11 mouse cellular contexts compared by ENCODE assay signal in the genomic region with DNA sequence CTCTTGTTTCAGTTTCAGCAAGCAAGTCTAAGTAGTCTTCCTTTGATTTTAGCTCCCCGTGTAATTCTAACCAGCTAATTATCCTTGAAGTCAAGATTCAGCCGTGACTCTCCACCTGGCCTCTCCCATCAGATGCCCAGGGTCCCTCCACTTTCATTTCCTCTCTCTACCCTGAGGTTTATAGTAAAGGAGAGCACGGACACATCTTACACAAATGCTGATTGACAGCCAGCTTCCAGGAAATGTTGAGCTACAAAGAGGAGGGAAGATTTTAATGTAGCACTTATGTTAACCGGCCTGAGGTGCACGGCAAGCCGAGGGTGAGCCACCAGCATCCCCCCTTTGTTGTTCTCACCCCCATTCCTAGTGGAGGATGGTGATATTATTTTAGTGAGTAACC. TPM values are rescaled to one million over a fixed set of nuclear protein-coding genes. Genes with fewer than 3 reads are reported as not detected.
DNase-seq lines count a peak whose midpoint lies in the region; ATAC-seq and TF ChIP-seq lines count a peak whose summit lies in the region.
"Had no signal": no experiment of that assay in that cellular context is flagged by ENCODE, and none has a peak within 500 bp of the region (broad histone marks: within the 10 kb centered on the region; RNA-seq: fewer than 3 reads in every experiment).

No protein-coding gene starts in this region.

- H3K4me2 ChIP-seq in liver, embryonic 12.5 days, result 0 out of 2 replicates have a peak overlapping the region, but pooled peaks have one; percentile 0
- no peak overlapping the region for H3K4me2 ChIP-seq in liver, postnatal 0 days (ENCODE audit: low read depth, low read length)
- H3K4me2 ChIP-seq in heart, postnatal 0 days (ENCODE audit: low read depth, low read length), result peak overlapping the region; percentile 92
- peak overlapping the region; percentile 87 for H3K4me2 ChIP-seq in midbrain, embryonic 14.5 days (ENCODE audit: low read length)

- H3K9ac ChIP-seq in liver, embryonic 12.5 days, result no peak overlapping the region
- H3K9ac ChIP-seq in liver, postnatal 0 days (replicated peaks), result no peak overlapping the region
- H3K9ac ChIP-seq in heart, postnatal 0 days (replicated peaks; ENCODE audit: low read depth, low read length), result peak overlapping the region; percentile 65
- H3K9ac ChIP-seq in midbrain, embryonic 14.5 days (replicated peaks; ENCODE audit: low read length), result peak overlapping the region; percentile 61

- ATAC-seq in liver, embryonic 12.5 days, result no peak
- no peak for ATAC-seq in liver, postnatal 0 days
- no peak for ATAC-seq in heart, postnatal 0 days (ENCODE audit: insufficient read depth, low read depth)
- no peak for ATAC-seq in midbrain, embryonic 14.5 days (ENCODE audit: low FRiP score, low TSS enrichment)

- DNase-seq in liver, postnatal 0 days, result no peak
- peak; percentile 24 for DNase-seq in embryonic facial prominence, embryonic 10.5 days (ENCODE audit: low spot score)
- no peak for DNase-seq in heart, postnatal 0 days (ENCODE audit: low spot score)
- peak; percentile 58 for DNase-seq in midbrain, embryonic 14.5 days
- DNase-seq in frontal cortex, postnatal 25 days (ENCODE audit: low spot score in 2 of 2), result no peak
- DNase-seq in layer of hippocampus, adult 2 months (ENCODE audit: low spot score in 2 of 2), result no peak
- DNase-seq in left cerebral cortex, adult 9 months (ENCODE audit: low spot score in 2 of 2), result no peak
- DNase-seq: adrenal gland, adult 8-10 months; cerebellum, postnatal 14 days; gastrocnemius, postnatal 10 days had no signal

- TF ChIP-seq EP300 in liver, postnatal 0 days (IDR thresholded peaks at IDR 0.05; ENCODE audit: low read depth), result no peak
- TF ChIP-seq EP300 in heart, postnatal 0 days (IDR thresholded peaks at IDR 0.05; ENCODE audit: low read depth), result no peak

- peaks cover 29% of the 10 kb centered on the region for H3K27me3 ChIP-seq in liver, embryonic 12.5 days (replicated peaks)
- peaks cover 37% of the 10 kb centered on the region for H3K27me3 ChIP-seq in liver, postnatal 0 days (ENCODE audit: insufficient read depth, low read length)
- H3K27me3 ChIP-seq in embryonic facial prominence, embryonic 10.5 days (replicated peaks; ENCODE audit: low read depth, poor library complexity, severe bottlenecking), result peaks cover 35% of the 10 kb centered on the region
- peaks cover 22% of the 10 kb centered on the region for H3K27me3 ChIP-seq in heart, postnatal 0 days (ENCODE audit: control insufficient read depth, insufficient read depth, low read length)
- H3K27me3 ChIP-seq in midbrain, embryonic 14.5 days (ENCODE audit: control insufficient read depth, insufficient read depth, low read length), result no peaks in the 10 kb centered on the region

- H3K27ac ChIP-seq in liver, embryonic 12.5 days, result no peak overlapping the region
- H3K27ac ChIP-seq in liver, postnatal 0 days (ENCODE audit: low read depth), result no peak overlapping the region
- no peak overlapping the region for H3K27ac ChIP-seq in embryonic facial prominence, embryonic 10.5 days (replicated peaks)
- H3K27ac ChIP-seq in heart, postnatal 0 days (ENCODE audit: low read depth), result peak overlapping the region; percentile 78
- H3K27ac ChIP-seq in midbrain, embryonic 14.5 days (replicated peaks; ENCODE audit: low read depth, low read length), result peak overlapping the region; percentile 97; the same call in 1 of the 2 replicates
- no peak overlapping the region for H3K27ac ChIP-seq in layer of hippocampus, adult 2 months

- H3K9me3 ChIP-seq in liver, embryonic 12.5 days (replicated peaks), result no peaks in the 10 kb centered on the region
- H3K9me3 ChIP-seq in liver, postnatal 0 days (ENCODE audit: low read length), result no peaks in the 10 kb centered on the region
- no peaks in the 10 kb centered on the region for H3K9me3 ChIP-seq in embryonic facial prominence, embryonic 10.5 days
- no peaks in the 10 kb centered on the region for H3K9me3 ChIP-seq in heart, postnatal 0 days (replicated peaks; ENCODE audit: control insufficient read depth, low read length)
- H3K9me3 ChIP-seq in midbrain, embryonic 14.5 days (ENCODE audit: control insufficient read depth, low read length), result no peaks in the 10 kb centered on the region

- 51% methylated on average over 6 of the region's 6 CpGs for WGBS in liver, embryonic 12.5 days (ENCODE audit: insufficient replicate concordance)
- WGBS in liver, postnatal 0 days (ENCODE audit: insufficient replicate concordance), result 43% methylated on average over 6 of the region's 6 CpGs
- WGBS in embryonic facial prominence, embryonic 10.5 days, result 9% methylated on average over 6 of the region's 6 CpGs
- WGBS in heart, postnatal 0 days, result 31% methylated on average over 6 of the region's 6 CpGs
- 2% methylated on average over 6 of the region's 6 CpGs for WGBS in midbrain, embryonic 14.5 days

- peaks cover 49% of the 10 kb centered on the region for H3K4me1 ChIP-seq in liver, embryonic 12.5 days
- peaks cover 24% of the 10 kb centered on the region for H3K4me1 ChIP-seq in liver, postnatal 0 days (ENCODE audit: insufficient read depth)
- peaks cover 70% of the 10 kb centered on the region for H3K4me1 ChIP-seq in embryonic facial prominence, embryonic 10.5 days
- H3K4me1 ChIP-seq in heart, postnatal 0 days (ENCODE audit: control insufficient read depth, insufficient read depth), result peaks cover 7% of the 10 kb centered on the region
- peaks cover 33% of the 10 kb centered on the region for H3K4me1 ChIP-seq in midbrain, embryonic 14.5 days (ENCODE audit: control insufficient read depth, insufficient read depth, low read length)

- no peak for TF ChIP-seq CTCF in liver, postnatal 0 days (IDR thresholded peaks at IDR 0.05; ENCODE audit: low read depth)
- TF ChIP-seq CTCF in heart, postnatal 0 days (IDR thresholded peaks at IDR 0.05; ENCODE audit: low read depth), result no peak
- TF ChIP-seq CTCF in layer of hippocampus, adult 2 months (conservative IDR thresholded peaks at IDR 0.05), result no peak

- 0 out of 2 replicates have a peak, but pooled peaks cover 2% of the 10 kb centered on the region for H3K36me3 ChIP-seq in liver, embryonic 12.5 days
- no peaks in the 10 kb centered on the region for H3K36me3 ChIP-seq in liver, postnatal 0 days (replicated peaks; ENCODE audit: insufficient read depth, low read length)
- H3K36me3 ChIP-seq in embryonic facial prominence, embryonic 10.5 days (replicated peaks), result 0 out of 2 replicates have a peak, but pooled peaks cover 2% of the 10 kb centered on the region
- H3K36me3 ChIP-seq in heart, postnatal 0 days (replicated peaks; ENCODE audit: control insufficient read depth, insufficient read depth, low read length), result no peaks in the 10 kb centered on the region
- no peaks in the 10 kb centered on the region for H3K36me3 ChIP-seq in midbrain, embryonic 14.5 days (ENCODE audit: control insufficient read depth, insufficient read depth, low read length)

- no peak overlapping the region for H3K4me3 ChIP-seq in liver, embryonic 12.5 days
- H3K4me3 ChIP-seq in liver, postnatal 0 days (ENCODE audit: low read depth, low read length), result no peak overlapping the region
- peak overlapping the region; percentile 79 for H3K4me3 ChIP-seq in embryonic facial prominence, embryonic 10.5 days
- peak overlapping the region; percentile 60 for H3K4me3 ChIP-seq in heart, postnatal 0 days (ENCODE audit: low read depth, low read length)
- peak overlapping the region; percentile 69 for H3K4me3 ChIP-seq in midbrain, embryonic 14.5 days (replicated peaks; ENCODE audit: low read depth, low read length)
- H3K4me3 ChIP-seq in layer of hippocampus, adult 2 months, result no peak overlapping the region

RNA-seq across cellular contexts. Expression of a gene that starts 4.0 kb away (rescaled TPM):
- polyA plus RNA-seq in liver, embryonic 12.5 days (2016; fragmentation: Nextera tagmentation; extraction: Ambion mirVana), result 0.32 and 0.38 TPM in 2 replicates
- polyA plus RNA-seq in liver, postnatal 0 days (2015; fragmentation: Nextera tagmentation; extraction: Ambion mirVana), result not detected in 2 replicates
- polyA plus RNA-seq in embryonic facial prominence, embryonic 10.5 days (2016; fragmentation: Nextera tagmentation; extraction: Ambion mirVana), result 9.5 and 10.2 TPM in 2 replicates
- 13.1 and 18.6 TPM in 2 replicates for total RNA-seq in heart, postnatal 0 days (2014; rRNA removed; ENCODE audit: low replicate concordance)
- 6.4 and 7.3 TPM in 2 replicates for polyA plus RNA-seq in heart, postnatal 0 days (2015; fragmentation: Nextera tagmentation; extraction: Ambion mirVana)
- 30.7 and 32.2 TPM in 2 replicates for polyA plus RNA-seq in midbrain, embryonic 14.5 days (2014; fragmentation: Nextera tagmentation; extraction: Ambion mirVana)
- under 1 TPM in 1 of 2 experiments, not detected in 1; 0.18 TPM for total RNA-seq in layer of hippocampus, adult 2 months (2021)

Comparison
In these comparisons a context has a peak if more than half of its experiments do, and no peak if none do; other contexts are left out.
1. H3K27ac ChIP-seq: peak in heart, postnatal 0 days (single experiment) and midbrain, embryonic 14.5 days (single experiment); none in liver, embryonic 12.5 days (single experiment), liver, postnatal 0 days (single experiment), embryonic facial prominence, embryonic 10.5 days (single experiment) and layer of hippocampus, adult 2 months (single experiment).
2. H3K4me3 ChIP-seq: peak in embryonic facial prominence, embryonic 10.5 days (single experiment), heart, postnatal 0 days (single experiment) and midbrain, embryonic 14.5 days (single experiment); none in liver, embryonic 12.5 days (single experiment), liver, postnatal 0 days (single experiment) and layer of hippocampus, adult 2 months (single experiment).
3. H3K9ac ChIP-seq: peak in heart, postnatal 0 days (single experiment) and midbrain, embryonic 14.5 days (single experiment); none in liver, embryonic 12.5 days (single experiment) and liver, postnatal 0 days (single experiment).
4. DNase-seq: peak in embryonic facial prominence, embryonic 10.5 days (single experiment) and midbrain, embryonic 14.5 days (single experiment); none in liver, postnatal 0 days (single experiment), heart, postnatal 0 days (single experiment), frontal cortex, postnatal 25 days (0 of 2), layer of hippocampus, adult 2 months (0 of 2) and left cerebral cortex, adult 9 months (0 of 2).